Mouse (Mus musculus): ENCODE measurements around the gene Rexo5. TPM values are rescaled to one million over a fixed set of nuclear protein-coding genes. Genes with fewer than 3 reads are reported as not detected.

Gene Rexo5
- polyA plus RNA-seq (2021; fragmentation: Nextera tagmentation): 1.2 and 1.7 TPM in 2 replicates
- long read RNA-seq, experiment 1, partial matches to known transcripts: 1 of 6 reads
- long read RNA-seq, experiment 1, other reads (novel, unspliced or antisense): 5 of 6 reads
- long read RNA-seq, experiment 2, partial matches to known transcripts: 0 of 2 reads
- long read RNA-seq, experiment 2, other reads (novel, unspliced or antisense): 2 of 2 reads

GRCm38 (mm10) chr7:119793586-119794250 lies at the start of gene Rexo5, which contains the start of gene Eri2:
Rexo5 (plus strand) TSS chr7:119794006.
Eri2 (minus strand) TSS chr7:119794058.

GRCm38 (mm10) chr7:119760527-119760951 lies 33.3 kb upstream of the Rexo5 start, which contains the start of gene Acsm3:
Acsm3 (plus strand) TSS chr7:119760923.

GRCm38 (mm10) chr7:119895639-119896512 lies 102.1 kb downstream of the Rexo5 start, which contains the start of the genes Lyrm1 and Dcun1d3:
Lyrm1 (plus strand) TSS chr7:119895861.
Dcun1d3 (minus strand) TSS chr7:119896298.

Other genes with a start within 250 kb of the Rexo5 start
- not detected in 2 replicates for gene Acsm2, start 239.7 kb upstream of the Rexo5 start, polyA plus RNA-seq (2021; fragmentation: Nextera tagmentation)
- gene Acsm1, start 187.0 kb upstream of the Rexo5 start, polyA plus RNA-seq (2021; fragmentation: Nextera tagmentation): not detected in 2 replicates
- gene Acsm4, start 104.0 kb upstream of the Rexo5 start, polyA plus RNA-seq (2021; fragmentation: Nextera tagmentation): not detected in 2 replicates
- gene Thumpd1, start 73.2 kb upstream of the Rexo5 start, polyA plus RNA-seq (2021; fragmentation: Nextera tagmentation): 29.2 and 34.9 TPM in 2 replicates
- 0.10 and 0.22 TPM in 2 replicates for gene Acsm3, start 33.1 kb upstream of the Rexo5 start, polyA plus RNA-seq (2021; fragmentation: Nextera tagmentation)
- 4.9 and 5.3 TPM in 2 replicates for gene Eri2, start 52 bp downstream of the Rexo5 start, polyA plus RNA-seq (2021; fragmentation: Nextera tagmentation)
- gene Lyrm1, start 101.9 kb downstream of the Rexo5 start, polyA plus RNA-seq (2021; fragmentation: Nextera tagmentation): 20.6 and 21.4 TPM in 2 replicates
- 2.6 and 2.8 TPM in 2 replicates for gene Dcun1d3, start 102.3 kb downstream of the Rexo5 start, polyA plus RNA-seq (2021; fragmentation: Nextera tagmentation)